Mouse (Mus musculus) lung, adult 2 months (tissue): ENCODE measurements around the gene Ccdc152.

Source experiments
- CTCF ChIP-seq: fragments of 200-500 bp; IDR thresholded peaks from 2 replicates; pipeline ENCODE4 v1.5.1; 2011; ENCODE audit warnings: mild to moderate bottlenecking, low read length, control low read depth; ENCODE audit not compliant: insufficient read depth
- POLR2A ChIP-seq: fragments of 200-500 bp; IDR thresholded peaks from 2 replicates; pipeline ENCODE4 v1.6.1; 2011; ENCODE audit warnings: low read depth, mild to moderate bottlenecking, control low read depth, low read length, borderline replicate concordance; ENCODE audit errors: extremely low read depth

GRCm38 (mm10) chr15:3300361-3301100, 2.8 kb downstream of the Ccdc152 start:
- TF ChIP-seq POLR2A: no peak
- no peak for TF ChIP-seq CTCF
